Mouse (Mus musculus) ovary, adult 18-20 months (tissue): ENCODE measurements around the gene Gm13288.
A peak's percentile ranks its signal among the peaks of the same experiment; 100 is the strongest.
"Not testable (repeated sequence)": the region's sequence is repeated elsewhere in the genome, so short reads cannot be mapped to it uniquely, and the experiment has no call there.

Experiments used
- DNase-seq: peaks from one replicate; pipeline ENCODE4 v3.0.0; 2022; ENCODE audit warnings: low spot score, mixed read lengths

The Gm13288 gene

GRCm38 (mm10) chr4:88805231-88805630, at the start of gene Gm13288:
Gene Gm13288 (plus strand): TSS chr4:88805531.
- DNase-seq = not testable (repeated sequence)

GRCm38 (mm10) chr4:88756581-88757513, 48.5 kb upstream of the Gm13288 start:
- not testable (repeated sequence) for DNase-seq

GRCm38 (mm10) chr4:88757628-88758031, 47.7 kb upstream of the Gm13288 start:
- DNase-seq = peak; percentile 86

GRCm38 (mm10) chr4:88758751-88759150, 46.6 kb upstream of the Gm13288 start:
- DNase-seq = not testable (repeated sequence)

GRCm38 (mm10) chr4:88759610-88760268, 45.6 kb upstream of the Gm13288 start, which contains the start of gene Gm13283:
Gene Gm13283 (plus strand): TSS chr4:88760119.
- peak; percentile 39 for DNase-seq

- peak; percentile 81 for DNase-seq
Observed at GRCm38 (mm10) chr4:88760431-88760830, 44.9 kb upstream of the Gm13288 start.

GRCm38 (mm10) chr4:88761776-88762175, 43.6 kb upstream of the Gm13288 start:
- peak; percentile 74 for DNase-seq

- DNase-seq = peak; percentile 28
Observed at GRCm38 (mm10) chr4:88762341-88762740, 43.0 kb upstream of the Gm13288 start.

GRCm38 (mm10) chr4:88763384-88764018, 41.8 kb upstream of the Gm13288 start:
- DNase-seq = peak; percentile 69

- not testable (repeated sequence) for DNase-seq
Observed at GRCm38 (mm10) chr4:88773534-88773933, 31.8 kb upstream of the Gm13288 start, which contains the start of gene Gm13290. Gene Gm13290 (plus strand): TSS chr4:88773834.

- not testable (repeated sequence) for DNase-seq
Observed at GRCm38 (mm10) chr4:88776622-88777021, 28.7 kb upstream of the Gm13288 start, which contains the start of gene Gm13289. Gene Gm13289 (plus strand): TSS chr4:88776922.

- DNase-seq = not testable (repeated sequence)
Observed at GRCm38 (mm10) chr4:88779550-88779949, 25.8 kb upstream of the Gm13288 start, which contains the start of gene Gm13272. Gene Gm13272 (plus strand): TSS chr4:88779850.

- DNase-seq = not testable (repeated sequence)
Observed at GRCm38 (mm10) chr4:88780320-88780719, 25.0 kb upstream of the Gm13288 start.

GRCm38 (mm10) chr4:88781831-88782230, 23.5 kb upstream of the Gm13288 start, which contains the start of gene Ifnz:
Gene Ifnz (plus strand): TSS chr4:88782131.
- not testable (repeated sequence) for DNase-seq

GRCm38 (mm10) chr4:88782335-88782734, 23.0 kb upstream of the Gm13288 start:
- not testable (repeated sequence) for DNase-seq

- DNase-seq = not testable (repeated sequence)
Observed at GRCm38 (mm10) chr4:88785409-88785808, 19.9 kb upstream of the Gm13288 start, which contains the start of gene Gm13276. Gene Gm13276 (plus strand): TSS chr4:88785709.

GRCm38 (mm10) chr4:88788402-88788801, 16.9 kb upstream of the Gm13288 start, which contains the start of gene Gm13277:
Gene Gm13277 (plus strand): TSS chr4:88788632.
- DNase-seq = peak; percentile 62

- not testable (repeated sequence) for DNase-seq
Observed at GRCm38 (mm10) chr4:88791250-88791649, 14.1 kb upstream of the Gm13288 start, which contains the start of gene Gm13278. Gene Gm13278 (plus strand): TSS chr4:88791550.

- DNase-seq = peak; percentile 70
Observed at GRCm38 (mm10) chr4:88793936-88794675, 11.2 kb upstream of the Gm13288 start, which contains the start of gene Gm13275. Gene Gm13275 (plus strand): TSS chr4:88794487.

GRCm38 (mm10) chr4:88797097-88797496, 8.2 kb upstream of the Gm13288 start, which contains the start of gene Gm13279:
Gene Gm13279 (plus strand): TSS chr4:88797397.
- not testable (repeated sequence) for DNase-seq

- not testable (repeated sequence) for DNase-seq
Observed at GRCm38 (mm10) chr4:88799365-88799764, 6.0 kb upstream of the Gm13288 start, which contains the start of gene Gm13285. Gene Gm13285 (plus strand): TSS chr4:88799665.
